Mouse (Mus musculus) hematopoietic multipotent progenitor cell, adult 10-12 weeks (in vitro differentiated cells): ENCODE results near the gene Bbx. TPM values are rescaled to one million over a fixed set of nuclear protein-coding genes. Genes with fewer than 3 reads are reported as not detected.

Experiments
- polyA plus RNA-seq: library from polyadenylated mRNA; stranded (reverse); fragments of >175 nt; gene quantifications from 2 replicates; pipeline ENCODE4 v1.2.3, GENCODE M21; 2012; ENCODE audit warnings: low replicate concordance

Bbx gene
- polyA plus RNA-seq, result 3.0 and 4.2 TPM in 2 replicates

DNA sequence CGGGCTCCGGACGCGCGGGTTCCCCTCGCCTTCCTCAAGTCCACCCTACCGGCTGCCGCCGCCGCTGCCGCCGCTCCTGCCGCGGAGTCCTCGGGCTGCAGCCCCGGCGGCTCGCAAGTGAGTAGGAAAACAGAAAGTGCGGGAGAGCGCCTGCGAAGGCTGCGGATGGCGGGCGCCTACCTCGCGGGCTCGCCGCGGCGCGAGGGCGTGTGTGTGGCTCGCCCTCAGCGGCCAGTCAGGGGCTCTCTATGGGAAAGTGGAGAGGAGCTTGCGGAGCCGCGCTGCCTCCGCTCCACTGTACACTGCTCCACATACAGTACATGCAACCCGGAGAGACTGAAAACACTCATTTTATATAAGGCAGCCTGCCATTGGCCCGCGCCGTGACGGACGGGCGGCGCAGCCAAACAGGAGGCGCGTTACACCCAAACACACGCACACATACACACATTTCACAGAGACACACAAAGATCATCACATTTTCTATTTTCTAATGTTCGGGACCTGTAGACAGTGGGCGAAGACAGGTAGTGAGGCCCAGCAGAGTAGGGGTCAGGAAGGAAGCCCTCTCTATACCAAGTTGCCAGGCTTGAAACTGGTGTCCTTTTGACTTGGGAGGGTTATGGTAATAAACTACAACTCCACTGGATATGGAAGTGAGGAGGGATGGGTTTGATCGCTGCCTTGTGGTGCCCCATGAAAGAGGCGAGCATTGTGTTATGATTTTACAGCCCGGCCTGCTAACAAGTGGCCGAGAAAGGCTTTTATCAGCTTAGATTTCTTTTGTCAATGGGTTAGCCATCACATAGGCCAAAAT lies at the start of gene Bbx:
TSS of gene Bbx (minus strand) at position 329 of the 817 bp plus-strand sequence.

Other genes with a start within 250 kb of the Bbx start
- gene Ccdc54, start 158.8 kb upstream of the Bbx start, polyA plus RNA-seq, result not detected in 2 replicates